Mouse (Mus musculus) G1E (cell line): Measurements from ENCODE around the gene Tnks1bp1.

Source experiments
- CTCF ChIP-seq: IDR thresholded peaks from 2 replicates; pipeline ENCODE4 v1.5.1; 2012; ENCODE audit warnings: low read depth, low read length, inconsistent platforms, mixed read lengths
- GATA1 ChIP-seq: IDR thresholded peaks from 2 replicates; pipeline ENCODE4 v1.6.1; 2012; ENCODE audit warnings: borderline replicate concordance, low read length, inconsistent platforms, mixed read lengths

DNA sequence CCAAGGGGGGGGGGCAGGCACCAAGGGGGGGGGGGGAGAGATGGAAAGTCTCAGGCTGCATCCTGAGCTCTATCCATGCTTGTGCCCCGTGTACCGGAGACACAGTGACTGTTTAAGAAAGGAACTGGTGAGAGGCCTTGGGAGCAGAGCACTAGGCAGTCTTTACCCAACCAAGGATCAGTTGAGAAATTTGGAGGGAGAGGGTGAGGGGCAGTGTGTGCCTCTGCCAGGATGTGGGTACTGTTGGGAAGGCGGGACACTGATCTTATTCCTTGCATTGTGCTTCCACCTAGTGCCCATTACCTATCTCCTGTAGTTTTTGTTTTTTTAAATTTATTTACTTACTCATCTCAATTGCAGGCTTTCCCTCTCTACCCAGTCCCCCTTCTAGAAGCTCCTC, 21.6 kb upstream of the Tnks1bp1 start:
- no peak for TF ChIP-seq CTCF
- no peak for TF ChIP-seq GATA1
